Mouse (Mus musculus) C2C12 (cell line): ENCODE results near the gene Irf8.

ENCODE experiments used
- CEBPB ChIP-seq: IDR thresholded peaks from one replicate; pipeline ENCODE4 v1.6.1; 2011; ENCODE audit warnings: low read depth, mild to moderate bottlenecking, control low read depth, moderate library complexity
- CTCF ChIP-seq: IDR thresholded peaks from one replicate; pipeline ENCODE4 v1.5.1; 2011; ENCODE audit not compliant: control insufficient read depth, insufficient read depth, insufficient read length
- FOSL1 ChIP-seq: IDR thresholded peaks from one replicate; pipeline ENCODE4 v1.8.0; 2011; ENCODE audit warnings: mild to moderate bottlenecking, low read length; ENCODE audit not compliant: poor library complexity, insufficient read depth, severe bottlenecking
- USF1 ChIP-seq: IDR thresholded peaks from one replicate; pipeline ENCODE4 v1.6.1; 2011; ENCODE audit warnings: low read depth, mild to moderate bottlenecking, control low read depth, moderate library complexity

GRCm38 (mm10) chr8:120731582-120731981 is 4.6 kb upstream of the Irf8 start:
- TF ChIP-seq CTCF (no peak), CEBPB (no peak), USF1 (no peak), FOSL1 (no peak)
